Mouse (Mus musculus): ENCODE measurements around the gene Capns1. TPM values are rescaled to one million over a fixed set of nuclear protein-coding genes. Genes with fewer than 3 reads are reported as not detected.

Capns1 gene
- total and polyA plus RNA-seq, 2 experiments = 65.5 to 253 TPM

- H3K27ac ChIP-seq (replicated peaks; ENCODE audit: insufficient read depth, low read depth, low read length) = no peak overlapping the region
- TF ChIP-seq POLR2A (IDR thresholded peaks at IDR 0.05; ENCODE audit: extremely low read depth, insufficient read depth, low read length) = no peak
- no peak for TF ChIP-seq CTCF (IDR thresholded peaks at IDR 0.05; ENCODE audit: low read depth, low read length)
- no peak for DNase-seq (ENCODE audit: extremely low read depth, low read depth, low spot score)
- H3K4me1 ChIP-seq (ENCODE audit: control insufficient read depth, insufficient read depth, low read length) = no peaks in the 10 kb centered on the region
- no peak overlapping the region for H3K9ac ChIP-seq (ENCODE audit: low read depth, low read length)
- H3K79me2 ChIP-seq (ENCODE audit: control insufficient read depth, insufficient read depth, low read length) = no peaks in the 10 kb centered on the region
- no peaks in the 10 kb centered on the region for H3K27me3 ChIP-seq (ENCODE audit: control insufficient read depth, insufficient read depth, low read length)
- no peaks in the 10 kb centered on the region for H3K36me3 ChIP-seq (ENCODE audit: control insufficient read depth, insufficient read depth, low read length)
- no peak overlapping the region for H3K4me3 ChIP-seq (ENCODE audit: insufficient read depth, low read depth, low read length)
- 77% methylated on average over 5 of the region's 5 CpGs for WGBS
Observed at GRCm38 (mm10) chr7:30200200-30200599, 1.6 kb upstream of the Capns1 start.

GRCm38 (mm10) chr7:30199498-30200139 lies 1.0 kb upstream of the Capns1 start:
- no peak overlapping the region for H3K4me3 ChIP-seq (ENCODE audit: insufficient read depth, low read depth, low read length)
- no peaks in the 10 kb centered on the region for H3K27me3 ChIP-seq (ENCODE audit: control insufficient read depth, insufficient read depth, low read length)
- H3K36me3 ChIP-seq (ENCODE audit: control insufficient read depth, insufficient read depth, low read length) = no peaks in the 10 kb centered on the region
- TF ChIP-seq POLR2A (IDR thresholded peaks at IDR 0.05; ENCODE audit: extremely low read depth, insufficient read depth, low read length) (no peak), CTCF (IDR thresholded peaks at IDR 0.05; ENCODE audit: low read depth, low read length) (no peak)
- 81% methylated on average over 18 of the region's 18 CpGs for WGBS
- no peaks in the 10 kb centered on the region for H3K4me1 ChIP-seq (ENCODE audit: control insufficient read depth, insufficient read depth, low read length)
- no peaks in the 10 kb centered on the region for H3K79me2 ChIP-seq (ENCODE audit: control insufficient read depth, insufficient read depth, low read length)
- H3K9ac ChIP-seq (ENCODE audit: low read depth, low read length) = no peak overlapping the region
- no peak overlapping the region for H3K27ac ChIP-seq (replicated peaks; ENCODE audit: insufficient read depth, low read depth, low read length)
- no peak for DNase-seq (ENCODE audit: extremely low read depth, low read depth, low spot score)

GRCm38 (mm10) chr7:30197592-30198129 lies 950 bp downstream of the Capns1 start:
- no peak overlapping the region for H3K27ac ChIP-seq (replicated peaks; ENCODE audit: insufficient read depth, low read depth, low read length)
- 68% methylated on average over 5 of the region's 5 CpGs for WGBS
- H3K27me3 ChIP-seq (ENCODE audit: control insufficient read depth, insufficient read depth, low read length) = no peaks in the 10 kb centered on the region
- H3K9ac ChIP-seq (ENCODE audit: low read depth, low read length) = no peak overlapping the region
- TF ChIP-seq POLR2A (IDR thresholded peaks at IDR 0.05; ENCODE audit: extremely low read depth, insufficient read depth, low read length) (no peak), CTCF (IDR thresholded peaks at IDR 0.05; ENCODE audit: low read depth, low read length) (no peak)
- H3K4me1 ChIP-seq (ENCODE audit: control insufficient read depth, insufficient read depth, low read length) = peaks cover 3% of the 10 kb centered on the region; the same call in 1 of the 2 replicates
- no peaks in the 10 kb centered on the region for H3K79me2 ChIP-seq (ENCODE audit: control insufficient read depth, insufficient read depth, low read length)
- H3K36me3 ChIP-seq (ENCODE audit: control insufficient read depth, insufficient read depth, low read length) = no peaks in the 10 kb centered on the region
- no peak for DNase-seq (ENCODE audit: extremely low read depth, low read depth, low spot score)
- H3K4me3 ChIP-seq (ENCODE audit: insufficient read depth, low read depth, low read length) = no peak overlapping the region

GRCm38 (mm10) chr7:30196171-30196570 lies 2.4 kb downstream of the Capns1 start:
- Histone ChIP-seq H3K36me3 (ENCODE audit: control insufficient read depth, insufficient read depth, low read length) (peaks cover 9% of the 10 kb centered on the region), H3K27me3 (ENCODE audit: control insufficient read depth, insufficient read depth, low read length) (no peaks in the 10 kb centered on the region), H3K27ac (replicated peaks; ENCODE audit: insufficient read depth, low read depth, low read length) (no peak overlapping the region), H3K79me2 (ENCODE audit: control insufficient read depth, insufficient read depth, low read length) (no peaks in the 10 kb centered on the region; the same call in 1 of the 2 replicates), H3K9ac (ENCODE audit: low read depth, low read length) (no peak overlapping the region), H3K4me1 (ENCODE audit: control insufficient read depth, insufficient read depth, low read length) (peaks cover 3% of the 10 kb centered on the region; the same call in 1 of the 2 replicates), H3K4me3 (ENCODE audit: insufficient read depth, low read depth, low read length) (no peak overlapping the region)
- no peak for TF ChIP-seq POLR2A (IDR thresholded peaks at IDR 0.05; ENCODE audit: extremely low read depth, insufficient read depth, low read length)
- no peak for TF ChIP-seq CTCF (IDR thresholded peaks at IDR 0.05; ENCODE audit: low read depth, low read length)
- peak; percentile 19 for DNase-seq (ENCODE audit: extremely low read depth, low read depth, low spot score)
- WGBS = 31% methylated on average over 6 of the region's 6 CpGs

- WGBS = 75% methylated on average over 6 of the region's 6 CpGs
- no peak for DNase-seq (ENCODE audit: extremely low read depth, low read depth, low spot score)
- peaks cover 10% of the 10 kb centered on the region for H3K36me3 ChIP-seq (ENCODE audit: control insufficient read depth, insufficient read depth, low read length)
- peaks cover 3% of the 10 kb centered on the region; the same call in 1 of the 2 replicates for H3K4me1 ChIP-seq (ENCODE audit: control insufficient read depth, insufficient read depth, low read length)
- H3K27me3 ChIP-seq (ENCODE audit: control insufficient read depth, insufficient read depth, low read length) = no peaks in the 10 kb centered on the region
- H3K27ac ChIP-seq (replicated peaks; ENCODE audit: insufficient read depth, low read depth, low read length) = no peak overlapping the region
- H3K9ac ChIP-seq (ENCODE audit: low read depth, low read length) = no peak overlapping the region
- H3K4me3 ChIP-seq (ENCODE audit: insufficient read depth, low read depth, low read length) = no peak overlapping the region
- no peaks in the 10 kb centered on the region; the same call in 1 of the 2 replicates for H3K79me2 ChIP-seq (ENCODE audit: control insufficient read depth, insufficient read depth, low read length)
- TF ChIP-seq CTCF (IDR thresholded peaks at IDR 0.05; ENCODE audit: low read depth, low read length) (no peak), POLR2A (IDR thresholded peaks at IDR 0.05; ENCODE audit: extremely low read depth, insufficient read depth, low read length) (no peak)
Observed at GRCm38 (mm10) chr7:30195461-30195860, 3.1 kb downstream of the Capns1 start.

GRCm38 (mm10) chr7:30194884-30195283 lies 3.7 kb downstream of the Capns1 start:
- H3K9ac ChIP-seq (ENCODE audit: low read depth, low read length) = peak overlapping the region; percentile 79
- H3K4me1 ChIP-seq (ENCODE audit: control insufficient read depth, insufficient read depth, low read length) = peaks cover 3% of the 10 kb centered on the region; the same call in 1 of the 2 replicates
- no peaks in the 10 kb centered on the region for H3K27me3 ChIP-seq (ENCODE audit: control insufficient read depth, insufficient read depth, low read length)
- peak overlapping the region; percentile 66 for H3K27ac ChIP-seq (replicated peaks; ENCODE audit: insufficient read depth, low read depth, low read length)
- H3K79me2 ChIP-seq (ENCODE audit: control insufficient read depth, insufficient read depth, low read length) = no peaks in the 10 kb centered on the region; the same call in 1 of the 2 replicates
- peak overlapping the region; percentile 78 for H3K4me3 ChIP-seq (ENCODE audit: insufficient read depth, low read depth, low read length)
- peak; percentile 80 for DNase-seq (ENCODE audit: extremely low read depth, low read depth, low spot score)
- peaks cover 11% of the 10 kb centered on the region for H3K36me3 ChIP-seq (ENCODE audit: control insufficient read depth, insufficient read depth, low read length)
- TF ChIP-seq POLR2A (IDR thresholded peaks at IDR 0.05; ENCODE audit: extremely low read depth, insufficient read depth, low read length) (0 out of 2 replicates have a peak, but pooled peaks have one; percentile 63), CTCF (IDR thresholded peaks at IDR 0.05; ENCODE audit: low read depth, low read length) (no peak)
- under 1% methylated on average over 28 of the region's 28 CpGs for WGBS

All from liver, adult 2 months (tissue).